Mouse (Mus musculus): Measurements from ENCODE around the gene Rnf10. TPM values are rescaled to one million over a fixed set of nuclear protein-coding genes. Genes with fewer than 3 reads are reported as not detected.
A peak's percentile ranks its signal among the peaks of the same experiment; 100 is the strongest.

Gene Rnf10
- polyA plus RNA-seq, 1 experiment from 2014 or later = 72.2 TPM

DNA sequence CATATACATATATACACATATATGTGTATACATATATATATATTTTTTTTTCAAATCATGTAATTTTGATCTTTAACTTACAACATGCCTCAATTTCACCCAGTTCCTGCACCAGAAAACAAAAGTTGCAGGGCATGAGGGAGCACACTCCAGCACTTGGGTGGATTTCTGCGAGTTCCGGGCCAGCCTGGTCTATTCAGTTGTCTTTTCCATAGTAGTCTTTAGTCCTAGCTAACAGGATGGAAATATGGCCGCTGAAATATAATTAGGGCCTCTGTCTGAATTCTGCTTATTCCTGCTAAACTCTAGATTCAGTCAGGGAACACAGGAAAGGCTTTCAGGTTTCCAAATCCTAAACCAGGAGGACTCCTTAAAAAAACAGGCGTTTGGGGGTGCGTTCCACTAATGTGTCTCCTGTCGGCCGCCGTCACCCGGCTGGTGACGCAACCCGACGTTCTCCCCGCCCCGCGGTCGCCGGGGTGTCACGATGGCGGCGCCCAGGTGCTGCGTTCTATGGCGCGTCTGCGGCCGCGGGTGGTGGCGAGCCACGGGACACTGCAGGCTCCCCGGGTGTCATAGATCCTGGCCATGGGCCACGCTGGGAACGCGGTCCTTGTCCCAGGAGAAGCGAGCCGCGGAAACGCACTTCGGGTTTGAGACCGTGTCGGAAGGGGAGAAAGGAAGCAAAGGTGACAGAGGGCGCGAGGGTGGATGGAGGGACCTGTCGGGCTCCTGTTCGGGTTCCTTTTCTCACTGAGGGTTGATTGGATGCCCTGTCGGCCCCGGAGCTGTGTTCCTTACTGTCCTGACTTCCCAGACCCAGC, 6.7 kb upstream of the Rnf10 start, which contains the start of gene Coq5:
Gene Coq5 (plus strand): TSS at position 441 of the 824 bp plus-strand sequence.
- ATAC-seq (replicated peaks; ENCODE audit: low FRiP score) (peak; percentile 82), DNase-seq (ENCODE audit: low spot score) (peak; percentile 85)
- H3K27me3 ChIP-seq (replicated peaks; ENCODE audit: control insufficient read depth, insufficient read depth, low read length) = no peaks in the 10 kb centered on the region
- peak within 1 kb of the TSS; percentile 87 for H3K9ac ChIP-seq (ENCODE audit: low read depth, low read length)
- peak within 1 kb of the TSS; percentile 99 for H3K4me3 ChIP-seq (ENCODE audit: low read depth, low read length)
- WGBS = 3% methylated on average over 45 of the region's 45 CpGs
- peaks cover 14% of the 10 kb centered on the region for H3K4me1 ChIP-seq (replicated peaks; ENCODE audit: control insufficient read depth, insufficient read depth, low read length)
- peaks cover 9% of the 10 kb centered on the region for H3K36me3 ChIP-seq (ENCODE audit: control insufficient read depth, insufficient read depth, low read length)
- H3K9me3 ChIP-seq (ENCODE audit: control insufficient read depth, low read length) = no peaks in the 10 kb centered on the region
- H3K27ac ChIP-seq (ENCODE audit: low read depth, low read length) = peak within 1 kb of the TSS; percentile 48
- H3K4me2 ChIP-seq = peak within 1 kb of the TSS; percentile 93

DNA sequence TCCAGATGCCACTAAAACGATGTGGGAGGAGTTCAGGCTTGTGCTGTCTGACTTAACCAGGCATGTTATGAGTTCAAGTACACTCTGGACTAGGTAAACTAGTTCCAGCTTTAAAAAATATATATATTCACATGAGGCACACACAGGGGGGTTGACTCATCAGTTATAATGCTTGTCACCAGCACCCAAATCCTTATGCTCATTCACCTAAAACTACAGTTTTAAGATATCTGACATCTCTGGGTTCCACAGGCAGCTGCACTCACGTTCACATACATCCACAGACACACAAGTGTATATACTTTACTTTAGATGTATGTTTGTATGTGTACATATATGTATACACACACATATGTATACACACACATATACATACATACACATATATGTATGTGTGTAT, 6.1 kb upstream of the Rnf10 start:
- Histone ChIP-seq H3K4me3 (ENCODE audit: low read depth, low read length) (no peak overlapping the region), H3K4me1 (replicated peaks; ENCODE audit: control insufficient read depth, insufficient read depth, low read length) (peaks cover 14% of the 10 kb centered on the region), H3K9me3 (ENCODE audit: control insufficient read depth, low read length) (no peaks in the 10 kb centered on the region), H3K4me2 (no peak overlapping the region), H3K36me3 (ENCODE audit: control insufficient read depth, insufficient read depth, low read length) (peaks cover 3% of the 10 kb centered on the region), H3K27ac (ENCODE audit: low read depth, low read length) (no peak overlapping the region), H3K9ac (ENCODE audit: low read depth, low read length) (no peak overlapping the region), H3K27me3 (replicated peaks; ENCODE audit: control insufficient read depth, insufficient read depth, low read length) (no peaks in the 10 kb centered on the region)
- WGBS = 69% methylated on average over 2 of the region's 2 CpGs
- no peak for DNase-seq (ENCODE audit: low spot score)
- ATAC-seq (replicated peaks; ENCODE audit: low FRiP score) = no peak

DNA sequence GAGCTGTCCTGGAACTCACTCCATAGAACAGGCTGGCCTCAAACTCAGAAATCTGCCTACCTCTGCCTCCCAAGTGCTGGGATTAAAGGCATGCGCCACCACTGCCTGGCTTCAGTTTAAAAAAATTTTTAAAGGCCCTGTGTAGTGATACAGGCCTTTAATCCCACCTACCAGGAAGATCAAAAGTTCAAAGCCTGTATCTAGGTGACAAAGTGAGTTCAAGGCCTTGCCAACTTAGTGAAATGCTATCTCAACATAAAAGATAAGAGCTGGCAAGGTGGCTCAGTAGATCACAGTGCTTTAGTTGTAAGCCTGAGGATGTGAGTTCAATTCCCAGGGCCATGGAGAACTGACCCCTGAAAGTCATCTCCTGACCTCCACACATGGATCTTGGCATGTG, 5.4 kb upstream of the Rnf10 start:
- Histone ChIP-seq H3K4me2 (no peak overlapping the region), H3K36me3 (ENCODE audit: control insufficient read depth, insufficient read depth, low read length) (no peaks in the 10 kb centered on the region), H3K27me3 (replicated peaks; ENCODE audit: control insufficient read depth, insufficient read depth, low read length) (no peaks in the 10 kb centered on the region), H3K9ac (ENCODE audit: low read depth, low read length) (no peak overlapping the region), H3K27ac (ENCODE audit: low read depth, low read length) (no peak overlapping the region), H3K9me3 (ENCODE audit: control insufficient read depth, low read length) (no peaks in the 10 kb centered on the region), H3K4me3 (ENCODE audit: low read depth, low read length) (no peak overlapping the region), H3K4me1 (replicated peaks; ENCODE audit: control insufficient read depth, insufficient read depth, low read length) (peaks cover 18% of the 10 kb centered on the region)
- DNase-seq (ENCODE audit: low spot score) = no peak
- ATAC-seq (replicated peaks; ENCODE audit: low FRiP score) = no peak
- 85% methylated on average over 1 of the region's 1 CpGs for WGBS

DNA sequence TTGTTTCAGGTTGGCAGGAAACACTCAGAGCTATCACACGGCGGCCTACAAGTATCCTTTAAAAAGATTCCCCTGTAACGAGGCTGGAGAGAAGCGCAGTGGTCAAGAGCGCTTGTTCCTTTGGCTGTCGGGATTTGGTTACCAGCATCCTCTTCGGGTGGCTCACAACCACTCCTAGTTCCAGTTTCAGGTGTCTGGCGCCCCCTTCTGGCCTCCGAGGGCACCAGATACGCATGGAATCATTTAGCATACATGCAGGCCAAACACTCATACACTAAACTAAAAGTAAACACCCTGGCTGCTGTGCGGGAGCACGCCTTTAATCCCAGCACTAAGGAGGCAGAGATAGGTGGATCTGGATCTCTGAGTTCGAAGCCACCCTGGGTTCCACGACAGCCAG, 3.3 kb upstream of the Rnf10 start:
- 49% methylated on average over 14 of the region's 14 CpGs for WGBS
- Histone ChIP-seq H3K4me3 (ENCODE audit: low read depth, low read length) (no peak overlapping the region), H3K4me1 (replicated peaks; ENCODE audit: control insufficient read depth, insufficient read depth, low read length) (peaks cover 23% of the 10 kb centered on the region), H3K27me3 (replicated peaks; ENCODE audit: control insufficient read depth, insufficient read depth, low read length) (no peaks in the 10 kb centered on the region), H3K9me3 (ENCODE audit: control insufficient read depth, low read length) (no peaks in the 10 kb centered on the region), H3K4me2 (no peak overlapping the region), H3K27ac (ENCODE audit: low read depth, low read length) (no peak overlapping the region), H3K9ac (ENCODE audit: low read depth, low read length) (no peak overlapping the region), H3K36me3 (ENCODE audit: control insufficient read depth, insufficient read depth, low read length) (no peaks in the 10 kb centered on the region)
- ATAC-seq (replicated peaks; ENCODE audit: low FRiP score) (no peak), DNase-seq (ENCODE audit: low spot score) (no peak)

DNA sequence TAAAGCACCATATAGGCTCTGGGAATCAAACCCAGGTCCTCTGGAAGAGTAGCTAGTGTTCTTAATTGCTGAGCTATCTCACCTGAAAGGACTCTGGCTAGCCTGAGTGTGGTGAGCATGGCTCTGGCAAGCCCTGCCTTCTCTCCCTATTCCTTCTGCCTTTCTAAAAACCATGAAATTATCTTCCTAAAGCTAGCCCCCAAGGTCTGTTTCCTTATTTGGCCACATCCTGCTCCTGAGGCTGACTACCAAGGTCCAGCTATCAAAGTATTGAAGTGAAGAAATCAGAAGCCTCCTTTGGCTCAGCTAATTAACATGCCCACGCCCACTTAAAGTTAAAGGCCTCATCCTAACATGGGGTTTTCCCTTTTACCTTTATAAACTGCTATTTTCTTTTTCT, 2.1 kb upstream of the Rnf10 start:
- ATAC-seq (replicated peaks; ENCODE audit: low FRiP score) = no peak

DNA sequence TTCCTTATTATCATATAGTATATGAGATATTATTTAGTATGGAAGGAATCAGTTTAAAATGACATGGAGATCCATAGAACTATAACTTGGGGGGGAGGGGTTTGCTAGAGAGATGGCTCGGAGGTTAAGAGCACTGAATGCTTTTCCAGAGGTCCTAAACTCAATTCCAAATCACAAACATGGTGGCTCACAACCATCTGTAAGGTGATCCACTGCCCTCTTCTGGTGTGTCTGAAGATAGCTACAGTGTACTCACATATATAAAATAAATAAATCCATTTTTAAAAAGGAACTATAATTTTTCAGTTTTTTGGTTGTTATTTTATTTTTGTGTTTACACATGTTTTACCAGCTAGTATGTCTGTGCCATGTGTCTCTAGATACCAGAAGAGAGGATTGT, 1.7 kb upstream of the Rnf10 start:
- no peak for DNase-seq (ENCODE audit: low spot score)
- H3K36me3 ChIP-seq (ENCODE audit: control insufficient read depth, insufficient read depth, low read length) = peaks cover 5% of the 10 kb centered on the region; the same call in 1 of the 2 replicates
- H3K27me3 ChIP-seq (replicated peaks; ENCODE audit: control insufficient read depth, insufficient read depth, low read length) = no peaks in the 10 kb centered on the region
- ATAC-seq (replicated peaks; ENCODE audit: low FRiP score) = no peak
- H3K9me3 ChIP-seq (ENCODE audit: control insufficient read depth, low read length) = no peaks in the 10 kb centered on the region
- no peak overlapping the region for H3K27ac ChIP-seq (ENCODE audit: low read depth, low read length)
- no peak overlapping the region for H3K4me2 ChIP-seq
- no peak overlapping the region for H3K4me3 ChIP-seq (ENCODE audit: low read depth, low read length)
- no peak overlapping the region for H3K9ac ChIP-seq (ENCODE audit: low read depth, low read length)
- H3K4me1 ChIP-seq (replicated peaks; ENCODE audit: control insufficient read depth, insufficient read depth, low read length) = peaks cover 34% of the 10 kb centered on the region
- 65% methylated on average over 1 of the region's 1 CpGs for WGBS

More for the DNA sequence above, 2.1 kb upstream of the Rnf10 start:
- 87% methylated on average over 1 of the region's 1 CpGs for WGBS
- Histone ChIP-seq H3K4me1 (replicated peaks; ENCODE audit: control insufficient read depth, insufficient read depth, low read length) (peaks cover 30% of the 10 kb centered on the region), H3K27ac (ENCODE audit: low read depth, low read length) (no peak overlapping the region), H3K9ac (ENCODE audit: low read depth, low read length) (no peak overlapping the region), H3K4me3 (ENCODE audit: low read depth, low read length) (no peak overlapping the region), H3K36me3 (ENCODE audit: control insufficient read depth, insufficient read depth, low read length) (0 out of 2 replicates have a peak, but pooled peaks cover under 1% of the 10 kb centered on the region), H3K4me2 (no peak overlapping the region), H3K9me3 (ENCODE audit: control insufficient read depth, low read length) (no peaks in the 10 kb centered on the region), H3K27me3 (replicated peaks; ENCODE audit: control insufficient read depth, insufficient read depth, low read length) (no peaks in the 10 kb centered on the region)
- no peak for DNase-seq (ENCODE audit: low spot score)

DNA sequence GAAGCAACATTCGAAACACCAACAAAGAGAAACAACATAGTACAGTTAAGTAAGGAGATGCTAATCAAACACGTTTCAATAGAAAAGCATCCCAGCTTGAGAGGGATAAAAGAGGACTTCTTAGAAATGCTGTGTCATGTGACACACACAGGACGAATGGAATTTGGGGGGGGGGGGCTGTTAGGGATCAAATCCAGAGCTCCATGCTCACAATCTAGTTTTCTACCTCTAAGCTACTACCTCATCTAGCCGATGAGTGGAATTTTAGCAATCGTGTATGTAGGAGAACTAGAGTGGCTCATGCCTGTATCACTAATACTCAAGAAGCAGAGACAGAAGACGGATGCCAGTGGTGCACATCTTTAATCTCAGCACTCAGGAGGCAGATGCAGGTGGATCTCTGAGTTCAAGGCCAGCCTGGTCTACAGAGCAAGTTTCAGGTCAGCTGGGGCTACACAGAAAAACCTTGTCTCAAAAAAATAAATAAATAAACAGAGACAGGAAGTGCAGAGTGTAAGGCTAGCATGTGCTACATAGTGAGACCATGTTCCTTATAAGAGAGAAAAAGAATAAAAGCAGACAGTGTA, 944 bp upstream of the Rnf10 start:
- no peak for DNase-seq (ENCODE audit: low spot score)
- Histone ChIP-seq H3K4me3 (ENCODE audit: low read depth, low read length) (peak overlapping the region; percentile 98; the same call in 1 of the 2 replicates), H3K9me3 (ENCODE audit: control insufficient read depth, low read length) (no peaks in the 10 kb centered on the region), H3K4me1 (replicated peaks; ENCODE audit: control insufficient read depth, insufficient read depth, low read length) (peaks cover 41% of the 10 kb centered on the region), H3K27ac (ENCODE audit: low read depth, low read length) (peak overlapping the region; percentile 13; the same call in 1 of the 2 replicates), H3K9ac (ENCODE audit: low read depth, low read length) (no peak overlapping the region; the same call in 1 of the 2 replicates), H3K27me3 (replicated peaks; ENCODE audit: control insufficient read depth, insufficient read depth, low read length) (no peaks in the 10 kb centered on the region), H3K36me3 (ENCODE audit: control insufficient read depth, insufficient read depth, low read length) (peaks cover 7% of the 10 kb centered on the region; the same call in 1 of the 2 replicates), H3K4me2 (peak overlapping the region; percentile 57)
- 69% methylated on average over 6 of the region's 6 CpGs for whole genome bisulfite sequencing
- ATAC-seq (replicated peaks; ENCODE audit: low FRiP score) = no peak

DNA sequence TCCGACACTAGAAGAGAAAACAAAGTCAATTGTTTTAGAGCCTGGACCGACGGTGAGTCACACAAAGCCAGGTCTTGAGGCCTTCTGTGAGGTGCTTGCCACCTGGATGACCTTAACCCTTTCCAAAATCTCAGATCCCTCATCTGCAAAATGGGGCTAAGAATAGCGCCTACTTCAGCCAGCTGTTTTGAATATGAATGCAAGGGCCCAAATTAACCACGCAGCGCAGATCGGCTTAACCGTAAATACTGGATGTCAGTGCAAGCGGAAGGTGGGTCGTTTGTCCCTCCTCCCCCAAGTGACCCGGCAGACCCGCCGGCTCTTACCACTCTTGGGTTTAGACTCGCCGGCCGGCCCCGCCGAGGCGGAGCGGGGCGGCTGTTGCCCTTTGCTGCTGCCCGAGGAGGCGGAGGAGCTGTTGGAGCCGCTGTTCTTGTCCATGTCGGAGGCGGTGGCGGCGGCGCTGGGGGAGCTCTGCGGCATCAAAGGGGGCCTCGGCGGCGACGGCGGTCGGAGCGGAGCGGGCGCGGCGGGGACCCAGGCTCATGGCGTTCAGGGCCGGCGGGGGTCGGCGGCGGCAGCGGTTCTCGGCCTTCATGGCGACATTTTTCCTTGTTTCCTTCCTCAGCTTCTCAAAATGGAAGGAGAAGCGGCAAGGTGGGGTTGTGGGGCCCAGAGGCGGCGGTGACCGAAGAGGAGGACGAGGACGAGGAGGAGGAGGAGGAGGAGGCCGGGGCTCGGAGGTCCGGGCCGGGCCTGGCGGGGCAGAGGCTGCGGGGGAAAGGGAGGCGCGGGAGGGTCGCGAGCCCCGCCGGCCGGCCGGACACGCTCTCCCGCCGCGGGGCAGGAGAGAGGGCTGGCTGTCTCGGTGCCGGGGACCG, 527 bp downstream of the Rnf10 start:
- Histone ChIP-seq H3K9me3 (ENCODE audit: control insufficient read depth, low read length) (no peaks in the 10 kb centered on the region), H3K4me1 (replicated peaks; ENCODE audit: control insufficient read depth, insufficient read depth, low read length) (peaks cover 46% of the 10 kb centered on the region), H3K27me3 (replicated peaks; ENCODE audit: control insufficient read depth, insufficient read depth, low read length) (no peaks in the 10 kb centered on the region), H3K27ac (ENCODE audit: low read depth, low read length) (peak overlapping the region; percentile 70), H3K9ac (ENCODE audit: low read depth, low read length) (peak overlapping the region; percentile 96), H3K36me3 (ENCODE audit: control insufficient read depth, insufficient read depth, low read length) (peaks cover 7% of the 10 kb centered on the region; the same call in 1 of the 2 replicates), H3K4me2 (peak overlapping the region; percentile 88), H3K4me3 (ENCODE audit: low read depth, low read length) (peak overlapping the region; percentile 98)
- under 1% methylated on average over 76 of the region's 77 CpGs for WGBS
- DNase-seq (ENCODE audit: low spot score) (no peak), ATAC-seq (replicated peaks; ENCODE audit: low FRiP score) (peak; percentile 51)

Measured in liver, embryonic 11.5 days (tissue).